Mouse (Mus musculus): Measurements from ENCODE around the gene Crocc2.

GRCm38 (mm10) chr1:93275561-93275960 is 107.0 kb downstream of the Crocc2 start:
- TF ChIP-seq CTCF (IDR thresholded peaks at IDR 0.05; ENCODE audit: insufficient read depth, low read depth, low read length) (no peak), POLR2A (IDR thresholded peaks at IDR 0.05; ENCODE audit: insufficient read depth, low read depth, low read length) (no peak)
